Mouse (Mus musculus) ovary, postnatal 36 days (tissue): ENCODE measurements at regions not wholly inside any gene's neighbourhood (a gene's known extent, or its start where the extent isn't known, plus 50 kb on each side); places are given as distances from the start of the nearest gene placed in this dataset.
"Not testable (repeated sequence)": the region's sequence is repeated elsewhere in the genome, so short reads cannot be mapped to it uniquely, and the experiment has no call there.

ENCODE experiments used
- DNase-seq: peaks from one replicate; pipeline ENCODE4 v3.0.0; 2022; ENCODE audit warnings: low spot score, mixed read lengths

DNA sequence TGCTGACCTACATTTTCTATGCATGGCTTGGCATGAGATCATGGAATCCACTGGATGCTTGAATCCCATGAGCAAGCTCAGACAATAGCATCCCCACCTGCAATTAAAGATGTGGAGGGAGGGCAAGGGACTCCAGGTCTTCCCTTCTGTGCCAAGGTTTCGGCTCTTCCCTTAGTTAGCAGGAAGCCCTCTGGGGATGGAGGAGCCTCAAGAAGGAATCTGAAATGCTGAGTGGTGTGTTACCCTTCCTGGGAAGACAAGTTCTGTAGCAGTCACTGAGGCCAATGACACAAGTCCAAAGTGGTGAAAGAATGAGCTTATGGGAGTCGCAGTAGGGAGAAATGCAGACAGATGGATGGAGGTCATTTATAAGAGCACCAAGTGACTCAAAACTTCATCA lies 125.4 kb upstream of the Dapk1 start:
- no peak for DNase-seq

DNA sequence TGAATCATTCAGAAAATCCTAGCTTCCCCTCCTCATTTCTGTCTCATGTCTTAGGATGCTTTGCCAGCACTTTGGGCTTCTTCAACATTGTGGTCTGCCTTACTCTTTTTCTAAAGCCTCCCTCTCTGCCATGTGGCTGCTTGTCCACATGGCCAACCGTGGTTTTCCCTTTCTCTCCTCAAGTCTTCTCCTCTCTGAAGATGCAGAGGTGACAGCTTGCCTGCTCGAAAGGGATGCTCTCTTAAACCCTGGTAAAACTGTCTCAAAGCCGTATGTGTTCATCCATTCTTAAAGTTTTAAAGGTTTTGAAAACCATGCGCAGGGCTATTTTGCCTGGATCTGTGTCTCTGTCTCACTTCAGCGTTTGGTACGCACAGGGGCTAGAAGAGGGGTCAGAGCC lies 123.4 kb upstream of the Dapk1 start:
- no peak for DNase-seq

DNA sequence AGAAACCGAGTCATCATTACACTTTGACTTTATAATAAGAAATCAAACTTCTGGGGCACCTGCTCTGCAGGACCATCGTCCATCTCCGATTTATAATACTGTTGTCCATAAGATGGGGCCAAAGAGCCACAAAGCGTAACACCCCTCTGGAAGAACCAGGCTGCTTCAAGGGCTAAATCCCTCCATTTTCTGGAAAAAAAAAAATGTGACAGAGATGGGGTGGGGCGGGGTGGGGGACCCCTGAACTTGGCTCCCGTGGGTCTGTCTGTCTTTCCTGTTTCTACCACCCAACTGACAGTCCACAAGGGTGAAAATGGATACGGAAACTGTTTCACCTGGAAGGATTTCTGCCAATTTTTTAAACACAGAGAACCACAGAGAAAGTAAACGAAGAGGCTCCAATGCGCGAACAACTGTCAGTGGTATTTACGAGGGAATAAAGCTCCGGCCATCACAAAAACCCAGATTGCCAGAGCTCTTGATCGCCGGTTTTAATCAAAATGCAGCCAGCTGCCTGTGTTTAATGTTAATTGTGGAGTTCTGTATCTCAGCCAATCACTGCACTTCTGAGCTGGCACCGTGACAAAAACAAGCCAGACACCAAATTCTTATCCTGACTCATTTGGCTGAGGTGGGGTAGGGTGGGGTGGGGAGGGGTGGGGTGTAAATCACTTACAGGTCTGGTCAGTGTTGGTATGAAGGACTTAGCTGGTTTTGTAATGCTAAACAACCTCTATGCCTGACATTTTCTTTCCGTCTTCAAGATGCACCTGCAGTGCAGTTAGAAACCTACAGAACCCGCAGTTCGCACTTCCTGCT lies 122.5 kb upstream of the Dapk1 start:
- peak; percentile 23 for DNase-seq

DNA sequence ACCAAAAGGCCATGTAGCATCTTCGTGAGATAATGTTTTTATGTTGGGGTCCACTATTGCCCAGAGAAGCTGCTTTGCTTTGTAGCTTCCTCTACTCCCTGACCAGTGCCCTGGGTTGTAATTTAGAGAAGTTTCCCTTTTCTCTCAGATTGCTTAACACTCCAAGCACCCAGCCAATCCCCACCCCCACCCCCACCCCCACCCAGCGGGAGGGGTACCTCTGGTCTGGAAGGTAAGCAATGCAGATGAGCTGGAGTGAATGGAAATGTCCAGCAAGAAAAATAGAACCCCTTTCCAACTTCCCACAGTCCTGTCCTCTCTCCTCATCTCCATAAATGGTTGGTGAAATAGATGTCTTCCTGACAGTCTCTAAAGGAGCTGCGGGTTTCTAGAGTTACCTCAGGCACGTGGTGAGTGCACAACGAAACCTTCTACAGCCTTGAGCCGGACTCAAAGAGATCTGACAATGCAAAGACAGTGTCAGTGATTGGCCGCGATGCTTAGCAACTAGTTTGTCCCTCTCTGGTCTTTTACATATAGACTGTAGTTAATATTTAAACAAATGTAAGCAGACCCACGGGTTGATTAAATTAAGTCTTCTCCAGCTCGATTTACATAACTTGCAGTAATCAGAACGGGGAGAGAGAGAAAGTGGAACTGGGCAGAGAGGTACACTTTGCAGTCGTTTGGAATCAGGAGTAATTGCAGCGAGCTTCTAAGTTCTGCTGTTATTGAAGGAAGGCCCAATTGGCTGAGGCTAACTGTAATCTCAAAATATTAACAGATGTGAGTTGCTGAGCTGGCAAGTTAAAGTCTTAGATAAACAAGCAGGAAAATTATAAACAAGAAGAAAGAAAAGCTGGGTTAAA lies 121.7 kb upstream of the Dapk1 start:
- DNase-seq, result no peak

DNA sequence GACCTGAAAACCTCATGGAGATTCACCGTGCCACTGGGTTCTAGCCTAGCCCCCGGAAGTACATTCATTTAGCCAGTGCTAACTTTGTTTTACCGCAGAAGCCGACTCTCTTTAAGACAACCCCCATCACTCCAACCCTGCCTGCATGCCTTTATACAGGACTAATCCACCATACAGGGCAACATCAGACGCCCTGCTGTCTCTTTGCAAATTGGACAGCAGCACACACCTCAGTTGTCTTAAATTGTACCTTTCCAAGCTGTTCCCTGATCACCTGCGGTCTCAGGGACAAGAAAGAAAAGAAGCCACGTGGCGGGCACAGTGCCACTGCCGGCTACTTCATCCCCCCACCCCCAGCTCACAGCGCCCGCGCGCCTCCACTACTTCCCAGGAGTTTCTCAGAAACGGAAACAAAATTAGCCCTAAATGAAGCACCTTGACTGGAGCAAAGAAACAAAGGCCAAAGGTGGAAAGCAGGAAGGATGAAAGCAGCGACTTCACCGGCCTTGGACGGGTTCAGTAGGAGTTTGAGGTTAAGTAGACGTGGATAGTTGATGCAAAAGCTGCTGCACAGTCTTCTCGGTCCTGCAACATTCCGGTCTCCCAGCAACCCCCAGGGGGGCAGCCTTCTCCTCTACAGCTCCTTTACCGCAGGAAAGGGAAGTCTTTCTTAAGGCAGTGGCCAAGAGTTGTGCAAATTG lies 120.9 kb upstream of the Dapk1 start:
- peak; percentile 23 for DNase-seq

DNA sequence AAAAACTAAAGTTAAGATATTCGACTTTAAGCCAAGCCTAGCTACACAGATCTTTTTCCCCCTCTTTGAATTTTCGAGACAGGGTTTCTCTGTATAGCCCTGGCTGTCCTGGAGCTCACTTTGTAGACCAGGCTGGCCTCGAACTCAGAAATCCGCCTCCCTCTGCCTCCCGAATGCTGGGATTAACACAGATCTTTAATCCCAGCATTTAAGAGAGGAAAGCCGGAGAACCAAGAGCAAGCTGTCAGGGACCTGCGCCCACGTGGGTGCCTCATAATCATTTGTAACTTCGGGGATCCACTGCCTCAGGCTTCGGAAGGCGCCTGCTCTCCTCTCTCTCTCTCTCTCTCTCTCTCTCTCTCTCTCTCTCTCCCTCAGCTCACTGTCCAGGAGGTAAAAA lies 120.3 kb upstream of the Dapk1 start:
- not testable (repeated sequence) for DNase-seq

DNA sequence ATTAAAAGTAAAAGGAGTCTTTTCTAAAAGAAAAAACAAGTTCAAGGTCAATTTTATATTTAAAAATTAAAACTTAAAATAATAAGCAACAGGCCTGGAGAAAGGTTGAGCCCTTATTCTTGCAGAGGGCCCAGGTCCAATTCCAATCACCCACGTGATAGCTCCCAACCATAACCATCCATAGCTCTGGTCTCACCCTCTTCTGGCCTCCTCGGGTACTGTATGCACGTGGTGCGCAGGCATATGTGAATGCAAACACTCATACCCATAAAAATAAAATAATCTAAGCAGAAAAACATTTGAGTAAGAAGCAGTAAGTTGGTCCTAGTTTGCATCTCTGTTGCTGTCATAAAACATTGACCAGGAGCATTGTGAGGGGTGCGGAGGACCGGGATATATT lies 119.8 kb upstream of the Dapk1 start:
- no peak for DNase-seq

DNA sequence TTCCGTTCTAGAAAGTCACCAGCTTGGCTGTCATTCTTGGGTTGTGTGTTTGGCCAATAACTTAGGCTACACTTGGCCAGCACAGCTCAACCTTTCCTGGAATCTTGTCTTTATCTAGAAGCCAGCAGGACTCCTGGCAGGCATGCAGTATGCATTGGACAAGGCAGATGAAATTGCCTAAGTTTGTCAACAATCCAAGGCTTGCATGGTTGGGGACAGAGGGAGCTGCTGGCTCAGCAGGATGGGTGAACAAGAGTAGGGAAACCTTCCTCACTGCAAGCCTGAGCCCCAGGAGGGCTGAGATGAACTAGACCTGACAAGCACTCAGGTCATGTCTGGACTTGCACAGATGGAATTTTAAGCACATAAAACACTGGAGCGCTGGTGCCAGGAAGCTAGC lies 115.6 kb upstream of the Dapk1 start:
- DNase-seq, result peak; percentile 41

DNA sequence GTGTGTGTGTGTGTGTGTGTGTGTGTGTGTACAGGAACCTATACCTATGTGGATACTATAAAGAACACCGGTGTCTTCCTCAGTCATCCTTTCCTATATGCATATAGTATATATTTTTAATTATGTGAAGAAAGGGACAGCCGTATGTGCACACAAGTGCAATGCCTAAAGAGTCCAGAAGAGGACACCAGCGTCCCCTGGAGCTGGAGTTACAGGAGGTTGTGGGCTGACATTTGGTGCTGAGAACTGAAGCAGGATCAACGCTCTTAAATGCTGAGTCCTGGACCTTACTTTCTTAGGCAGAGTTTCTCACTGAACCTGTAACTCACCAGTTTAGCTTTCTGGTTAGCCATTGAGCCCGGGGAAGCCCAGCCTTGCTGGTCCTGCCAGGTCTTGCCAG lies 114.9 kb upstream of the Dapk1 start:
- DNase-seq, result no peak

DNA sequence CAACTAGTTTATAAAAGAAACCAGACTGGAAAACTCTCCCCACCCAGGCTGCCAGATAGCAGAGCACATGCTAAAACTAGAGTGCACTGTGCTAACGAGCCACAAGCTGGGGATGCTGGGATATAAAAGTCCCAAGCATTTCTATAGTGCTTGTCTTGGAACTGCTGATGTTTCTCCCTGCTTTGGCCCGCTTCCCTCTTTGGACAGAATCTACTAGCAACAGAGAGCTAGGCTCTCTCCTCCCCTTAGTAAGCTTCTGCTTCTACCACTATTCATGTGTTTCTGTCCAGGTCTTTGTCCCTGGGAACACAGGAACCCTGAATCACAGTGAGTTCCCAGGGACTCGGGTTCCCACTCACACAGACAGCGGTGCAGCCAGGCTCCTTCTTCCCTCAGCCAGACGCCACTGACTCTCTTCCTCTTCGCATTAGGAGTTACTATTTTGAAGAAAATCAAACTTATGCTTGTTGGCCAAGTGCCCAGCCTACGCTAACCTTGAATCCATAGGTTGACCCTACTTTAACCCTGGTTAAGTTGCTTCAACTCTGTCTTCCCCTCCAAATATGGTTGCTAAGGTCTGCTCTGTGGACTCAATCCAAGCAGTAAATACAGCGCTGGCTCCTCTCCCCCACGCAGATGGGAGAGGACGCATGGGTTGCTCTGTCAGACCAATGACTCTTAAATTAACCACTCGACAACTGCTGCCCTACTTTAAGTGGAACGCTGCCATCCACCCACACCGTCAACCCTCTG lies 113.4 kb upstream of the Dapk1 start:
- DNase-seq, result peak; percentile 32

DNA sequence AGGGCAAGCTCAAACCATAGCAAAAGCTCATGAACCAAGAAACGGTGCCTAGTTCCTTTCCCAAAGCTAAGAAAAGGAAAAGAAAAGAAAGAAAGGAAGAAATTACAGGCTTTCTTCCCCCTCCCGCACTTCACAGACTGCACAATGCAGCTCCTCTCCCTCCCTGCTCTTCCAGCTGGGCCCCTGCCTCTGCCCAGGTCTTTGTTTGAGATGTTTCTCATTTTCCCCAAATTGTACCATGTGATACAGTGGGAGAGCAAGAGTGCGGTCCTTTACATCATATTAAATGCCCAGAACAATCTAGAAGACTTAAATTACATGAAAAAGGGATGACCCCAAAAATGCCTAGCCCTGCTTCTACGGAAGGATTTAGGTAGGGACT lies 112.9 kb upstream of the Dapk1 start:
- no peak for DNase-seq

DNA sequence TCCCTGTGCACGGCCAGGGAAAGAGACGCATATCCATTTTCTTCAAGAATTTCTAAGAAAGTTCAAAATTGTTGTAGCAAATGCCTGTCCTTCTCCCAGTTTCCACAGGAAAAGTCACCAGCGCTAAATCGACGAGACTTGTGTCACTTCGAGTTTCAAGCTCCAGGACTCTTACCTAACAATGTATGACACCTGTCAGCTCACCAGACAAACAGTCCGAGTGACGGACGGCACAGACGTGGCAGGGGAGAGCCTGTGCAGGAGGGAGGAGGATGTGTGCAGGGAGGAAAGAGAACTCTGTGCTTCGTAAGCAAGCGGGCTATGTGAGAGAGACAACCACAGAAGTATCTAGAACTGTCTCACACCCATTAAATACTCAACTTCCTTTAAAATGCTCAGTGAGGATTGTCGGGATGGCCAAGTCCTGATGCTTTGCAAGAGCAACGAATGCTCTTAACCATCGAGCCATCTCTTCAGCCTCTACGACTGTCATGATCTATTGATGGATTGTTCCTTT lies 109.7 kb upstream of the Dapk1 start:
- DNase-seq, result no peak

DNA sequence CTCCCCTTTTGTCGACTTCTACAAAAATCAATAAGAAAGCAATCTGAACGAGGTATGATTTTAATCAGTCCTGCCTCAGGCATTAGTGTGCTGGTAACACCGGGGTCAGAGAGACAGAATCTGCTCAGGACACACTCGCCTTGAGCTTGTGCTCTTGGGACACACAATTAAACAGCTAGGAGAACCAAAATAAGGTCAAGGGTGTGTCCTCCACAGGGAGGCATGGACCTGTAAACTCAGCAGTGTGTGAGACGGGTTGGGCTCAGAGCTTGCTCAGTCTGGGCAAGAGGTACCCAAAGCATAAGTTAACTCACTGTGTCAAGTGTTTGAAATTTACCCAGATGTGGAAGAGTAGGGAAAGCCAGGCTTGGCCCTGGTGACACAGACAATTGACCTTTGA lies 107.9 kb upstream of the Dapk1 start:
- DNase-seq, result no peak

DNA sequence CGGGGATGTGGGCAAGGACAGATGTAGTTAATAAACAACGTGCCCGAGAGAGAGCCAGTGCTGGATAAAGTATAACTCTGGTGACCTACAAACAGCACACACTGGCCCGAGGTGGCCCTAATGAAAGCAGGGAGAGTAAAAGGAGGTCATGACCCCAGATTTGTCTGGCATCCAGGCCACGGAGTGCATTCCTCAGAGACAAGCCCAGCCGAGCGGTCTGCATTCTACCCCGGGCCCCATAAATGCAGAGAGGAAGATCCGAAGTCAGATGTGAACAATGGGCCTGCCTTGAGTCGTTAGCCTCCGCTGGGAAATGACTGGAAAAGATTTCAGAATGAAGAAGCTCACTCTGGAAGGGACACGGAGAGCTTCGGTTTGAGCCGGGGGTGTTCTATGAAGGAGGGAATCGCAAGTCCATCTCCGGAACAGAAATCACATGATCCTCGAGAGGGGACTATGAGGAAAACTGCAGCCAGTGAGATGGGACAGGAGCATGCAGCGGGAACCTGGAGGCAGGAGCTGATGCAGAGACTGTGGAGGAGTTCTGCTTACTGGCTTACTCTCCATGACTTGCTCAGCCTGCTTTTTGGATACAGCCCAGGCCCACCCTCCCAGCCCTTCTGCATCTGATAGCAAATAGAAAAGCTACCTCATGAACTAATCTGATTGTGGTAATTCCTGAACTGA lies 103.9 kb upstream of the Dapk1 start:
- DNase-seq, result peak; percentile 19

DNA sequence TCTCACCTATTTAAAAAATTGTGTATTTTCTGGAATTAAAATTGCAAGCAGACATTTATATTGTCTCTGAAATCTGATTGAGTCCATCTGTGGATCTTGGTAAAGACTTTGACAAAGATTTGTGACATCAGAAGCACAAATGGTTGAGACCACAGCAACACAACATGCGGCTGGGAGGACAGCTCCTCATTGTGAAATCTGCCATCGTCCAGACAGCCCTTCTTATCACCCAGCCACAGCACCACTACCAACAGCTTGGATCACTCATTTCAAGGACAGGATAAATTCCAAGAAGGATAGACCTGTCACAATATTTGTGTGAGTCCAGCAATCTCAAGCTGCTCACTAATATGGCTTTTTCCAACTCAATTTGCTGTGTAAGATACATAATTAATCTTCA lies 97.6 kb upstream of the Dapk1 start:
- no peak for DNase-seq

DNA sequence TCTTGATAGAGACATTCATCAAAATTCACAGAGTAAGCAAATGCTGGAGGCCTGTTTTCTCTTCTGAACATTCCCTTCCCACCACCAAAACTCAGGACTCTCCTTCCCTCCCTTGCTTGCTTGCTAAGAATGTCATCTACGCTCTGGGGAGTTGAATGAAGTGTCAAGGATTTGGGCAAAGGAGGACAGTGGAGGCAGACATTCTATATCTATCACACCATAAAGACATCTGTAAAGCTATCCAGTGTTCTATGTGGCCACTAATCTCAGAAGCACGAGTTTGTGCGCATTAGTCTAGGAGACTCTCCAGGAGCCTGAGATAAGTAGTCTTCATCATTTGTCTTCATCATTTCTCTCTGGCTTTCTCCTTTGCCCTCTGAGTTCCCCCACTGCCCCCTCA lies 94.1 kb upstream of the Dapk1 start:
- DNase-seq, result no peak

DNA sequence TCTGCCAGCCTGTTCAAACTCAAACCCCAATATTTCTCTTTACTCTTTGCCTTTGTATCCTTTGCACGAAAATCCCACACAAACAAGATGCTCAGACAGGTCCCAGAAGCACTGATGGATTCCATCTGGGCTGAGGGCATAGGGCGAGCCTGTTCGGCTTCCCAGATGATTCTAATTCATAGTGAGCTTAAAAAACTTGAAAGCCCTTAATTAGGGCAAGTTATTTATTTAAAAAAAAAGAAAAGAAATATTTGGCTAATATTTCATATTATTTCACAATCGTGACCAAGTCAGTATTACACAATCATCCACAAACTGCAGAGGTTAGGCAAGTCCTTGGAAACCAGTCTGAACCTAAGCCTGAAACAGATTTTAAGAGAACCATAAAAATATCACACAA lies 93.7 kb upstream of the Dapk1 start:
- DNase-seq, result no peak

DNA sequence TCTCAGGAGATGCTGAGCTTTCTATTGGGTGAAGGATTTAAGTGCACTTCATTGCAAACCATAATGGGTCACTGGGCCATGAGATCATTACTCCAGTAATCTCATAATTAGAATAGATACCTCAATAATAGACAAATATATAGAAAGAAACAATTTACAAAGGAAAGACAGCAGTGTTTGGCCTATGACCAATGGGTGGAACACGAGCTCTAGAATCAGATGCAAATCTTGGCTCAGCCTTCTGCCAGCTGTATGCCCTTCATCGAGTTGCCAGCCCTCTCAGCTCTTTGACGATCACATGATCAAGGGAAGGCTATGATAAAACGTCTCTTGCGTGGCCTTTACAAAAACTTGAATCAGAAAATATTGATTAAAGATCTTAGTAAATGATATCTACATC lies 92.9 kb upstream of the Dapk1 start:
- DNase-seq, result no peak

DNA sequence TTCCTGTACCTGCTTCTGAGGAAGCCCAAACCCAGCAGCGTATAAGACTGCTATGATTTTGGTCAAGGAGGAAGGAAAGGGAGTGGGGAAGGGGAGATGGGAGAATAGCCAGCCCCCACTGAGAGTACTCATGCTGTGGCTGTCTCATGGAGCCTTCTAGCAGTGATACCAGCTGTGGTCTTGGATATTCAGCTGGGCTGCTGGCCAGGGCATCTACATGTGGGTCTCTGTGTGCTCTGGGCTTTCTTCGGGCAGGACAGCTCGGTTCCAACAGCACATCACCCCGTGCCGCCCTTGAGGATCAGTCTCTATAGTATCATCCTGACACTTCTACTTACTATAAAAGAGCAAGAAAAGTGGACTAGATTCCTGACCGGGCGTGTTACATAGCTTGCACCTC lies 90.6 kb upstream of the Dapk1 start:
- DNase-seq, result no peak

DNA sequence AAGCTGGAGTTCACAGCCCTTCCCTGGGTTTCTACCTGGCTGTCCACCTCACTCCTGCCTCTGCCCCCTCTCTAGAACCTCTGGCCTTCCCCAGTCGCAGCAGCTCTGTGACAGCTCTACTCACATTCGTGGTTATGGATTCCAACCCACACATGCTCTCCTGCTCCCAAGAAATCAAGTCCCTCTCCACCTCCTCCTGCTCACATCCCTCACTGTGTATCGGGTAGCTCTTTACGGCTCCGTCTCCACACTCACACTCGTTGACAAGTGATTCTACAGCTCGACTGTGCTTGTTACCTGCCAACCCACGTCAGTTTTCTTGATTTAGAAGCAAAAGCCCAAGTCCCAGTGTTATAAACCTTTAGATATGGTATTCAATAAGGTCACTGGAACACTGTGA lies 90.1 kb upstream of the Dapk1 start:
- no peak for DNase-seq

DNA sequence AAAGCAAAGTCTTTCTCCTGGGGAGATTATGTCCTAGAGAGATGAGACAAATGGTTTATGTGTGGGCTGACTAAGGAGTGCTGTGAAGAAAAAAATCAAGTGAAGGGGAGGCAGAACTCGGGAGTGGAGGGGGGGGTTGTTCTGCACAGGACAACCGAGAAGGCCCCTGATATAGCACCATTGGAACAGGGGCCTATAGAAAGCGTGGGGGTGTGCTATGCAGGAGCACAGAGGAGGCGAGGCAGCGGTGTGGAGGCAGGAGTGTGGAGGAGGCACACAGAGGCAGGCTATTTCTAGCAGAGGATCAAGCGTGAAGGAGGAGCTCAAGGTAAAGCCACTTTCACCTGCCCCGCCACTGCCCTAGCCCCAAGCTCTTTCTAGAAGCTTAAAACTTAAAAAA lies 88.0 kb upstream of the Dapk1 start:
- DNase-seq, result no peak
